Mouse (Mus musculus) kidney, postnatal 36 days (tissue): ENCODE data around the gene 1700025C18Rik.

Experiments used
- DNase-seq, 2 experiments: peaks; one replicate each; pipeline ENCODE4 v3.0.0; 2021 to 2022; ENCODE audit warnings: mixed read lengths in 2 of 2

The 1700025C18Rik gene

GRCm38 (mm10) chr2:165090650-165091049, at the start of gene 1700025C18Rik:
Gene 1700025C18Rik (minus strand): TSS chr2:165090750.
- no peak for DNase-seq

- peak in 1 of 2 experiments; percentile 16 for DNase-seq
Measured at GRCm38 (mm10) chr2:165136049-165136448, 45.5 kb upstream of the 1700025C18Rik start.

- DNase-seq, result peak; percentile 8 to 30
Measured at GRCm38 (mm10) chr2:165133566-165133965, 43.0 kb upstream of the 1700025C18Rik start.

GRCm38 (mm10) chr2:165131428-165131827, 40.9 kb upstream of the 1700025C18Rik start:
- no peak for DNase-seq

GRCm38 (mm10) chr2:165129189-165129588, 38.6 kb upstream of the 1700025C18Rik start:
- no peak for DNase-seq

- no peak for DNase-seq
Measured at GRCm38 (mm10) chr2:165126896-165127562, 36.5 kb upstream of the 1700025C18Rik start.

GRCm38 (mm10) chr2:165121206-165121840, 30.8 kb upstream of the 1700025C18Rik start:
- DNase-seq, result peak; percentile 19 to 46

- no peak for DNase-seq
Measured at GRCm38 (mm10) chr2:165120765-165121164, 30.2 kb upstream of the 1700025C18Rik start.

- no peak for DNase-seq
Measured at GRCm38 (mm10) chr2:165113733-165114132, 23.2 kb upstream of the 1700025C18Rik start.

GRCm38 (mm10) chr2:165112149-165112548, 21.6 kb upstream of the 1700025C18Rik start:
- DNase-seq, result peak; percentile 79 to 96

- no peak for DNase-seq
Measured at GRCm38 (mm10) chr2:165106585-165106984, 16.0 kb upstream of the 1700025C18Rik start.

GRCm38 (mm10) chr2:165105513-165106079, 15.0 kb upstream of the 1700025C18Rik start:
- DNase-seq, result no peak

GRCm38 (mm10) chr2:165102920-165103319, 12.4 kb upstream of the 1700025C18Rik start:
- no peak for DNase-seq

GRCm38 (mm10) chr2:165100749-165101148, 10.2 kb upstream of the 1700025C18Rik start:
- no peak for DNase-seq

- peak; percentile 48 to 49 for DNase-seq
Measured at GRCm38 (mm10) chr2:165098861-165099260, 8.3 kb upstream of the 1700025C18Rik start.

- no peak for DNase-seq
Measured at GRCm38 (mm10) chr2:165096367-165096766, 5.8 kb upstream of the 1700025C18Rik start.

GRCm38 (mm10) chr2:165092393-165092792, 1.8 kb upstream of the 1700025C18Rik start:
- no peak for DNase-seq

- DNase-seq, result no peak
Measured at GRCm38 (mm10) chr2:165091433-165091965, 949 bp upstream of the 1700025C18Rik start.

- DNase-seq, result no peak
Measured at GRCm38 (mm10) chr2:165089470-165089869, 1.1 kb downstream of the 1700025C18Rik start.

GRCm38 (mm10) chr2:165086634-165087033, 3.9 kb downstream of the 1700025C18Rik start:
- no peak for DNase-seq

- DNase-seq, result no peak
Measured at GRCm38 (mm10) chr2:165081257-165081656, 9.3 kb downstream of the 1700025C18Rik start.

GRCm38 (mm10) chr2:165080657-165081056, 9.9 kb downstream of the 1700025C18Rik start:
- DNase-seq, result no peak

GRCm38 (mm10) chr2:165078605-165079004, 11.9 kb downstream of the 1700025C18Rik start:
- DNase-seq, result peak in 1 of 2 experiments; percentile 54

- DNase-seq, result no peak
Measured at GRCm38 (mm10) chr2:165078045-165078444, 12.5 kb downstream of the 1700025C18Rik start.
